Mouse (Mus musculus): ENCODE results near the gene Cyba. TPM values are rescaled to one million over a fixed set of nuclear protein-coding genes. Genes with fewer than 3 reads are reported as not detected.

Gene Cyba
- total RNA-seq (2014; fragmentation: Nextera tagmentation) = 93.6 and 103 TPM in 2 replicates
- total RNA-seq (2017) = 57.2 and 69.2 TPM in 2 replicates
- 368 and 426 TPM in 2 replicates for polyA plus RNA-seq (2012)

- ATAC-seq (ENCODE audit: extremely low read depth, insufficient number of reproducible peaks, low FRiP score, poor library complexity, severe bottlenecking) = peak; percentile 64
- Histone ChIP-seq H3K36me3 (replicated peaks) (peaks cover 72% of the 10 kb centered on the region), H3K27me3 (ENCODE audit: insufficient read depth, low read length) (no peaks in the 10 kb centered on the region), H3K4me3 (ENCODE audit: low read depth, low read length) (peak within 1 kb of the TSS; percentile 78), H3K9me3 (replicated peaks) (peaks cover 3% of the 10 kb centered on the region), H3K4me1 (ENCODE audit: insufficient read depth, low read depth, low read length) (peaks cover 78% of the 10 kb centered on the region)
- TF ChIP-seq GATA1 (IDR thresholded peaks at IDR 0.05; ENCODE audit: borderline replicate concordance, low read length) (no peak), POLR2AphosphoS5 (IDR thresholded peaks at IDR 0.05; ENCODE audit: insufficient replicate concordance, low read depth, low read length) (no peak), CTCF (IDR thresholded peaks at IDR 0.05; ENCODE audit: low read depth, low read length) (no peak), GATA2 (IDR thresholded peaks at IDR 0.05; ENCODE audit: borderline replicate concordance, low read depth, low read length) (no peak), TAL1 (conservative IDR thresholded peaks at IDR 0.05; ENCODE audit: low read depth, low read length) (no peak)
- peak; percentile 86 for DNase-seq (ENCODE audit: low spot score)
Measured at GRCm38 (mm10) chr8:122432443-122433268, at the start of gene Cyba. Gene Cyba (minus strand): TSS chr8:122432930.

- peaks cover 63% of the 10 kb centered on the region for H3K4me1 ChIP-seq (ENCODE audit: insufficient read depth, low read depth, low read length)
- H3K9me3 ChIP-seq (replicated peaks) = peaks cover 9% of the 10 kb centered on the region
- TF ChIP-seq TAL1 (conservative IDR thresholded peaks at IDR 0.05; ENCODE audit: low read depth, low read length) (no peak), CTCF (IDR thresholded peaks at IDR 0.05; ENCODE audit: low read depth, low read length) (no peak), GATA2 (IDR thresholded peaks at IDR 0.05; ENCODE audit: borderline replicate concordance, low read depth, low read length) (no peak), POLR2AphosphoS5 (IDR thresholded peaks at IDR 0.05; ENCODE audit: insufficient replicate concordance, low read depth, low read length) (no peak), GATA1 (IDR thresholded peaks at IDR 0.05; ENCODE audit: borderline replicate concordance, low read length) (no peak)
- no peak for DNase-seq (ENCODE audit: low spot score)
- H3K27me3 ChIP-seq (ENCODE audit: insufficient read depth, low read length) = no peaks in the 10 kb centered on the region
- peaks cover 99% of the 10 kb centered on the region for H3K36me3 ChIP-seq (replicated peaks)
- ATAC-seq (ENCODE audit: extremely low read depth, insufficient number of reproducible peaks, low FRiP score, poor library complexity, severe bottlenecking) = no peak
- H3K4me3 ChIP-seq (ENCODE audit: low read depth, low read length) = no peak overlapping the region
Measured at GRCm38 (mm10) chr8:122482448-122482847, 49.7 kb upstream of the Cyba start.

GRCm38 (mm10) chr8:122475580-122476320, 43.0 kb upstream of the Cyba start, which contains the start of the genes Rnf166 and Ctu2:
Gene Rnf166 (minus strand): TSS chr8:122476064.
Gene Ctu2 (plus strand): TSS chr8:122476143.
- no peaks in the 10 kb centered on the region for H3K27me3 ChIP-seq (ENCODE audit: insufficient read depth, low read length)
- no peaks in the 10 kb centered on the region for H3K9me3 ChIP-seq (replicated peaks)
- no peak for TF ChIP-seq GATA1 (IDR thresholded peaks at IDR 0.05; ENCODE audit: borderline replicate concordance, low read length)
- TF ChIP-seq TAL1 (conservative IDR thresholded peaks at IDR 0.05; ENCODE audit: low read depth, low read length) = no peak
- TF ChIP-seq CTCF (IDR thresholded peaks at IDR 0.05; ENCODE audit: low read depth, low read length) = no peak
- TF ChIP-seq GATA2 (IDR thresholded peaks at IDR 0.05; ENCODE audit: borderline replicate concordance, low read depth, low read length) = no peak
- no peak for TF ChIP-seq POLR2AphosphoS5 (IDR thresholded peaks at IDR 0.05; ENCODE audit: insufficient replicate concordance, low read depth, low read length)
- peak within 1 kb of the TSS; percentile 96 for H3K4me3 ChIP-seq (ENCODE audit: low read depth, low read length)
- peaks cover 57% of the 10 kb centered on the region for H3K4me1 ChIP-seq (ENCODE audit: insufficient read depth, low read depth, low read length)
- ATAC-seq (ENCODE audit: extremely low read depth, insufficient number of reproducible peaks, low FRiP score, poor library complexity, severe bottlenecking) = peak; percentile 50; the same call in 1 of the 2 replicates
- peaks cover 72% of the 10 kb centered on the region for H3K36me3 ChIP-seq (replicated peaks)
- DNase-seq (ENCODE audit: low spot score) = peak; percentile 90

- peak; percentile 37 for DNase-seq (ENCODE audit: low spot score)
- ATAC-seq (ENCODE audit: extremely low read depth, insufficient number of reproducible peaks, low FRiP score, poor library complexity, severe bottlenecking) = 0 out of 2 replicates have a peak, but pooled peaks have one; percentile 18
- Histone ChIP-seq H3K9me3 (replicated peaks) (no peaks in the 10 kb centered on the region), H3K27me3 (ENCODE audit: insufficient read depth, low read length) (no peaks in the 10 kb centered on the region), H3K4me1 (ENCODE audit: insufficient read depth, low read depth, low read length) (peaks cover 57% of the 10 kb centered on the region), H3K4me3 (ENCODE audit: low read depth, low read length) (peak overlapping the region; percentile 96), H3K36me3 (replicated peaks) (peaks cover 73% of the 10 kb centered on the region)
- TF ChIP-seq GATA2 (IDR thresholded peaks at IDR 0.05; ENCODE audit: borderline replicate concordance, low read depth, low read length) = no peak
- TF ChIP-seq GATA1 (IDR thresholded peaks at IDR 0.05; ENCODE audit: borderline replicate concordance, low read length) = no peak
- no peak for TF ChIP-seq TAL1 (conservative IDR thresholded peaks at IDR 0.05; ENCODE audit: low read depth, low read length)
- no peak for TF ChIP-seq POLR2AphosphoS5 (IDR thresholded peaks at IDR 0.05; ENCODE audit: insufficient replicate concordance, low read depth, low read length)
- no peak for TF ChIP-seq CTCF (IDR thresholded peaks at IDR 0.05; ENCODE audit: low read depth, low read length)
Measured at GRCm38 (mm10) chr8:122474951-122475560, 42.3 kb upstream of the Cyba start.

GRCm38 (mm10) chr8:122473911-122474421, 41.2 kb upstream of the Cyba start:
- Histone ChIP-seq H3K36me3 (replicated peaks) (peaks cover 73% of the 10 kb centered on the region), H3K27me3 (ENCODE audit: insufficient read depth, low read length) (no peaks in the 10 kb centered on the region), H3K4me1 (ENCODE audit: insufficient read depth, low read depth, low read length) (peaks cover 46% of the 10 kb centered on the region), H3K9me3 (replicated peaks) (no peaks in the 10 kb centered on the region), H3K4me3 (ENCODE audit: low read depth, low read length) (peak overlapping the region; percentile 96; the same call in 1 of the 2 replicates)
- ATAC-seq (ENCODE audit: extremely low read depth, insufficient number of reproducible peaks, low FRiP score, poor library complexity, severe bottlenecking) (no peak), DNase-seq (ENCODE audit: low spot score) (no peak)
- TF ChIP-seq GATA1 (IDR thresholded peaks at IDR 0.05; ENCODE audit: borderline replicate concordance, low read length) = no peak
- no peak for TF ChIP-seq TAL1 (conservative IDR thresholded peaks at IDR 0.05; ENCODE audit: low read depth, low read length)

All from G1E (cell line).